In the genomic region with DNA sequence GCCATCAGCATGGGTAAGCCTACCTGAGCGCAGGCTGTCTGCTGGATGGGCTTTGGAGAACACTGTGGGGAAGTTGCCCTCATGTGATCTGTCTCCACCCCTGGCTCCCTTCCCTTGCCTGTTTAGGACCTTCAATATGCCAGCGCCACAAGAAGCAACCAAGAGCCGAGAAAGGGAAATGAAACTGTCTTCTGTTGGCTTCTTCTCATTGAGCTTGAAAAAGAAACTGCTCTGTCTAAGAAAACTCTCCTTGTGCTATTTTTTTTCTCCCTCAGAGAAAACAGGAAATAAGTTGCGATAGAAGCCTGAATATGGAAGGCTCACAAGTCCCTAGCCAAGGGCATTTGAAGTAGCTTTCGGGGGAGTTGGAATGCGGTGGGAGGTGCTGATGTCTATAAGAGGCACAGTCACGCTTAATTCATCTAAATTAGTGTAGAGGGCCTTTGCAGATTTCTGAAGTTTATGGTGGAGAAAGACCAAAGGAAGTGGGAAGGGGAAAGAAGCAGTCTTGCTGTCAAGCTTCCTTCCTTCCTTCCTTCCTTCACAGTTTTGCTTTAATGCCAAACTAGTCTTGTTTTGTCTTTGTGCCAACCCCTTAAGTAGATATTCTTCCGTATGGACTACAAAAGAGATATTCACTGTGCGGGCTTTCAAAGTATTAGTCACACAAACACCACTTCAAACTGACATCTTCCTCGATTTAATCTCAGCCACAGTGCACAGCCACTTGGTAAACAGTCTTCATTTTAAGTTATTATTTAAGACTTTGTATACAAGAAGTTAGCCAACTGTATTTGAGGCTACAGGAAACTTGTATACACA, we compare ENCODE assay signal across 10 mouse cellular contexts. TPM values are rescaled to one million over a fixed set of nuclear protein-coding genes. Genes with fewer than 3 reads are reported as not detected.
DNase-seq lines count a peak whose midpoint lies in the region; ATAC-seq and TF ChIP-seq lines count a peak whose summit lies in the region.
"Had no signal": no experiment of that assay in that cellular context is flagged by ENCODE, and none has a peak within 500 bp of the region (broad histone marks: within the 10 kb centered on the region; RNA-seq: fewer than 3 reads in every experiment).

No protein-coding gene starts in this region.

- 41% methylated on average over 10 of the region's 10 CpGs for WGBS in hindbrain, postnatal 0 days
- WGBS in hindbrain, embryonic 10.5 days: 59% methylated on average over 10 of the region's 10 CpGs
- 27% methylated on average over 10 of the region's 10 CpGs for WGBS in heart, embryonic 14.5 days
- 28% methylated on average over 10 of the region's 10 CpGs for WGBS in liver, embryonic 14.5 days (ENCODE audit: insufficient replicate concordance)
- WGBS in stomach, embryonic 15.5 days: 55% methylated on average over 10 of the region's 10 CpGs
- 80% methylated on average over 10 of the region's 10 CpGs for WGBS in forebrain, embryonic 11.5 days

- no peaks in the 10 kb centered on the region for H3K9me3 ChIP-seq in hindbrain, postnatal 0 days (ENCODE audit: low read length)
- no peaks in the 10 kb centered on the region for H3K9me3 ChIP-seq in hindbrain, embryonic 10.5 days
- H3K9me3 ChIP-seq in heart, embryonic 14.5 days (ENCODE audit: control insufficient read depth, low read length): no peaks in the 10 kb centered on the region
- no peaks in the 10 kb centered on the region for H3K9me3 ChIP-seq in liver, embryonic 14.5 days (ENCODE audit: control insufficient read depth, low read length)
- H3K9me3 ChIP-seq in stomach, embryonic 15.5 days: no peaks in the 10 kb centered on the region
- no peaks in the 10 kb centered on the region for H3K9me3 ChIP-seq in forebrain, embryonic 11.5 days (ENCODE audit: control insufficient read depth, low read length)

- no peaks in the 10 kb centered on the region for H3K36me3 ChIP-seq in hindbrain, postnatal 0 days (ENCODE audit: insufficient read depth, low read length)
- no peaks in the 10 kb centered on the region for H3K36me3 ChIP-seq in hindbrain, embryonic 10.5 days
- H3K36me3 ChIP-seq in heart, embryonic 14.5 days (ENCODE audit: control insufficient read depth, insufficient read depth, low read length): no peaks in the 10 kb centered on the region
- H3K36me3 ChIP-seq in liver, embryonic 14.5 days (replicated peaks; ENCODE audit: control insufficient read depth, insufficient read depth, low read depth): no peaks in the 10 kb centered on the region
- no peaks in the 10 kb centered on the region for H3K36me3 ChIP-seq in stomach, embryonic 15.5 days
- H3K36me3 ChIP-seq in forebrain, embryonic 11.5 days (ENCODE audit: control insufficient read depth, insufficient read depth, low read length): no peaks in the 10 kb centered on the region

- ATAC-seq in hindbrain, postnatal 0 days: no peak; the same call in 1 of the 2 replicates
- no peak for ATAC-seq in heart, embryonic 14.5 days (ENCODE audit: insufficient number of reproducible peaks, insufficient read depth, low FRiP score, low read depth)
- peak; percentile 21; the same call in 1 of the 2 replicates for ATAC-seq in liver, embryonic 14.5 days (ENCODE audit: insufficient read depth)
- no peak for ATAC-seq in stomach, embryonic 15.5 days (ENCODE audit: insufficient read depth, low FRiP score, low read depth)
- no peak for ATAC-seq in forebrain, embryonic 11.5 days (replicated peaks; ENCODE audit: low FRiP score)
- ATAC-seq: Patski had no signal

- 0 out of 2 replicates have a peak overlapping the region, but pooled peaks have one; percentile 22 for H3K27ac ChIP-seq in hindbrain, postnatal 0 days
- no peak overlapping the region for H3K27ac ChIP-seq in hindbrain, embryonic 10.5 days
- peak overlapping the region; percentile 74 to 77 for H3K27ac ChIP-seq in heart, embryonic 14.5 days (replicated peaks in 1 of 2; ENCODE audit: control insufficient read depth in 1 of 2, insufficient read depth in 1 of 2, low read depth in 2 of 2, low read length in 2 of 2)
- no peak overlapping the region for H3K27ac ChIP-seq in liver, embryonic 14.5 days
- peak overlapping the region; percentile 63 for H3K27ac ChIP-seq in stomach, embryonic 15.5 days
- H3K27ac ChIP-seq in forebrain, embryonic 11.5 days (ENCODE audit: low read depth, low read length): no peak overlapping the region

- TF ChIP-seq EP300 in liver, embryonic 14.5 days (IDR thresholded peaks at IDR 0.05; ENCODE audit: low read depth): no peak

- H3K4me3 ChIP-seq in hindbrain, postnatal 0 days (ENCODE audit: low read length): no peak overlapping the region
- no peak overlapping the region for H3K4me3 ChIP-seq in hindbrain, embryonic 10.5 days
- H3K4me3 ChIP-seq in heart, embryonic 14.5 days (ENCODE audit: control insufficient read depth in 1 of 2, insufficient read depth in 1 of 2, low read depth in 1 of 2, low read length in 2 of 2): no peak overlapping the region
- H3K4me3 ChIP-seq in liver, embryonic 14.5 days (ENCODE audit: insufficient read depth in 1 of 2, low read depth in 2 of 2, low read length in 2 of 2): no peak overlapping the region
- no peak overlapping the region for H3K4me3 ChIP-seq in stomach, embryonic 15.5 days (replicated peaks)
- no peak overlapping the region for H3K4me3 ChIP-seq in forebrain, embryonic 11.5 days (ENCODE audit: low read depth, low read length)

- peak; percentile 18 for DNase-seq in hindbrain, postnatal 0 days (ENCODE audit: low spot score)
- DNase-seq in hindbrain, embryonic 10.5 days (ENCODE audit: low spot score): no peak
- DNase-seq in T-cell, adult 2 months (ENCODE audit: low spot score): peak; percentile 22
- peak in 2 of 3 experiments; percentile 17 to 32 for DNase-seq in liver, embryonic 14.5 days (ENCODE audit: low read depth in 3 of 3, low spot score in 3 of 3)
- DNase-seq in forebrain, embryonic 11.5 days (ENCODE audit: low spot score): no peak
- no peak for DNase-seq in urinary bladder, adult 18-20 months (ENCODE audit: low spot score in 2 of 2)

- TF ChIP-seq CTCF in hindbrain, postnatal 0 days (IDR thresholded peaks at IDR 0.05; ENCODE audit: low read depth): no peak
- TF ChIP-seq CTCF in liver, embryonic 14.5 days (IDR thresholded peaks at IDR 0.05; ENCODE audit: low read depth): no peak

- no peaks in the 10 kb centered on the region; the same call in 1 of the 2 replicates for H3K4me1 ChIP-seq in hindbrain, postnatal 0 days (ENCODE audit: insufficient read depth, low read length)
- peaks cover 14% of the 10 kb centered on the region for H3K4me1 ChIP-seq in hindbrain, embryonic 10.5 days (replicated peaks)
- H3K4me1 ChIP-seq in heart, embryonic 14.5 days (ENCODE audit: control insufficient read depth in 2 of 2, insufficient read depth in 2 of 2, low read length in 2 of 2): peaks cover 5 to 9% of the 10 kb centered on the region in 2 experiments; a peak in 3 of 4 replicates
- H3K4me1 ChIP-seq in liver, embryonic 14.5 days (replicated peaks; ENCODE audit: control insufficient read depth in 2 of 2, insufficient read depth in 2 of 2, low read length in 1 of 2): peaks cover 0 to 10% of the 10 kb centered on the region in 2 experiments; a peak in 2 of 4 replicates
- 0 out of 2 replicates have a peak, but pooled peaks cover 3% of the 10 kb centered on the region for H3K4me1 ChIP-seq in stomach, embryonic 15.5 days
- H3K4me1 ChIP-seq in forebrain, embryonic 11.5 days (replicated peaks; ENCODE audit: control insufficient read depth, insufficient read depth, low read length): no peaks in the 10 kb centered on the region

- no peaks in the 10 kb centered on the region for H3K27me3 ChIP-seq in hindbrain, postnatal 0 days (ENCODE audit: insufficient read depth, low read length)
- H3K27me3 ChIP-seq in hindbrain, embryonic 10.5 days (ENCODE audit: insufficient read depth, poor library complexity, severe bottlenecking): no peaks in the 10 kb centered on the region
- H3K27me3 ChIP-seq in heart, embryonic 14.5 days (ENCODE audit: control insufficient read depth, insufficient read depth, low read length): no peaks in the 10 kb centered on the region
- no peaks in the 10 kb centered on the region for H3K27me3 ChIP-seq in liver, embryonic 14.5 days (ENCODE audit: control insufficient read depth, insufficient read depth, low read length)
- H3K27me3 ChIP-seq in stomach, embryonic 15.5 days (replicated peaks): no peaks in the 10 kb centered on the region
- H3K27me3 ChIP-seq in forebrain, embryonic 11.5 days (ENCODE audit: control insufficient read depth, insufficient read depth, low read length): no peaks in the 10 kb centered on the region
- H3K27me3 ChIP-seq: Patski had no signal

- no peak overlapping the region for H3K4me2 ChIP-seq in hindbrain, postnatal 0 days (ENCODE audit: low read depth, low read length)
- peak overlapping the region; percentile 51 for H3K4me2 ChIP-seq in heart, embryonic 14.5 days (ENCODE audit: low read length)
- H3K4me2 ChIP-seq in liver, embryonic 14.5 days (ENCODE audit: low read depth): no peak overlapping the region
- no peak overlapping the region for H3K4me2 ChIP-seq in stomach, embryonic 15.5 days
- H3K4me2 ChIP-seq in forebrain, embryonic 11.5 days (ENCODE audit: low read depth, low read length, severe bottlenecking): no peak overlapping the region

- H3K9ac ChIP-seq in hindbrain, postnatal 0 days (replicated peaks; ENCODE audit: low read length): no peak overlapping the region
- no peak overlapping the region for H3K9ac ChIP-seq in heart, embryonic 14.5 days (ENCODE audit: low read length)
- H3K9ac ChIP-seq in liver, embryonic 14.5 days (replicated peaks): no peak overlapping the region
- no peak overlapping the region for H3K9ac ChIP-seq in stomach, embryonic 15.5 days
- no peak overlapping the region for H3K9ac ChIP-seq in forebrain, embryonic 11.5 days (ENCODE audit: low read length)

RNA-seq across cellular contexts. Expression of a gene that starts 18.3 kb away (rescaled TPM):
- total RNA-seq in hindbrain, postnatal 0 days (2014; rRNA removed): 3.6 and 4.4 TPM in 2 replicates
- 2.2 and 2.5 TPM in 2 replicates for polyA plus RNA-seq in hindbrain, postnatal 0 days (2015; fragmentation: Nextera tagmentation; extraction: Ambion mirVana)
- 0.50 and 0.75 TPM in 2 replicates for polyA plus RNA-seq in hindbrain, embryonic 10.5 days (2016; fragmentation: Nextera tagmentation; extraction: Ambion mirVana)
- 0.49 and 0.78 TPM in 2 replicates for polyA plus RNA-seq in heart, embryonic 14.5 days (2014; fragmentation: Nextera tagmentation; extraction: Ambion mirVana)
- 2.0 TPM in 2 replicates for polyA plus RNA-seq in liver, embryonic 14.5 days (2012; rRNA removed)
- polyA plus RNA-seq in liver, embryonic 14.5 days (2014; fragmentation: Nextera tagmentation; extraction: Ambion mirVana): 2.8 and 3.0 TPM in 2 replicates
- 1.7 TPM in 2 replicates for polyA plus RNA-seq in stomach, embryonic 15.5 days (2015; fragmentation: Nextera tagmentation; extraction: Ambion mirVana)
- polyA plus RNA-seq in forebrain, embryonic 11.5 days (2014; fragmentation: Nextera tagmentation; extraction: Ambion mirVana): 0.68 and 0.77 TPM in 2 replicates
- polyA plus RNA-seq: Patski had no signal

RNA-seq across cellular contexts. Expression of a gene that starts 33.7 kb away (rescaled TPM):
- 8.3 and 17.8 TPM in 2 replicates for total RNA-seq in hindbrain, postnatal 0 days (2014; rRNA removed)
- polyA plus RNA-seq in hindbrain, postnatal 0 days (2015; fragmentation: Nextera tagmentation; extraction: Ambion mirVana): 15.4 TPM in 2 replicates
- polyA plus RNA-seq in hindbrain, embryonic 10.5 days (2016; fragmentation: Nextera tagmentation; extraction: Ambion mirVana): 1.3 and 2.2 TPM in 2 replicates
- 0.96 and 1.2 TPM in 2 replicates for polyA plus RNA-seq in heart, embryonic 14.5 days (2014; fragmentation: Nextera tagmentation; extraction: Ambion mirVana)
- 1.1 and 1.2 TPM in 2 replicates for polyA plus RNA-seq in liver, embryonic 14.5 days (2012; rRNA removed)
- 1.9 and 2.5 TPM in 2 replicates for polyA plus RNA-seq in liver, embryonic 14.5 days (2014; fragmentation: Nextera tagmentation; extraction: Ambion mirVana)
- polyA plus RNA-seq in stomach, embryonic 15.5 days (2015; fragmentation: Nextera tagmentation; extraction: Ambion mirVana): 2.4 and 3.4 TPM in 2 replicates
- 1.9 and 2.0 TPM in 2 replicates for polyA plus RNA-seq in forebrain, embryonic 11.5 days (2014; fragmentation: Nextera tagmentation; extraction: Ambion mirVana)
- polyA plus RNA-seq: Patski had no signal

RNA-seq across cellular contexts. Expression of a gene that starts 34.0 kb away (rescaled TPM):
- not detected in 2 replicates for total RNA-seq in hindbrain, postnatal 0 days (2014; rRNA removed)
- polyA plus RNA-seq in hindbrain, postnatal 0 days (2015; fragmentation: Nextera tagmentation; extraction: Ambion mirVana): 0.13 TPM in 1 of 2 replicates, not detected in the other
- polyA plus RNA-seq in hindbrain, embryonic 10.5 days (2016; fragmentation: Nextera tagmentation; extraction: Ambion mirVana): 0.26 and 0.31 TPM in 2 replicates
- polyA plus RNA-seq in heart, embryonic 14.5 days (2014; fragmentation: Nextera tagmentation; extraction: Ambion mirVana): not detected in 2 replicates
- not detected in 2 replicates for polyA plus RNA-seq in liver, embryonic 14.5 days (2012; rRNA removed)
- polyA plus RNA-seq in liver, embryonic 14.5 days (2014; fragmentation: Nextera tagmentation; extraction: Ambion mirVana): not detected in 2 replicates
- 8.0 and 13.0 TPM in 2 replicates for polyA plus RNA-seq in stomach, embryonic 15.5 days (2015; fragmentation: Nextera tagmentation; extraction: Ambion mirVana)
- polyA plus RNA-seq in forebrain, embryonic 11.5 days (2014; fragmentation: Nextera tagmentation; extraction: Ambion mirVana): not detected in 2 replicates
- total RNA-seq: layer of hippocampus, postnatal 14 days had no signal
- polyA plus RNA-seq: Patski had no signal

Comparison
In these comparisons a context has a peak if more than half of its experiments do, and no peak if none do; other contexts are left out.
1. DNase-seq: peak in hindbrain, postnatal 0 days (single experiment), T-cell, adult 2 months (single experiment) and liver, embryonic 14.5 days (2 of 3); none in hindbrain, embryonic 10.5 days (single experiment), forebrain, embryonic 11.5 days (single experiment) and urinary bladder, adult 18-20 months (0 of 2).
2. H3K27ac ChIP-seq: peak in hindbrain, postnatal 0 days (single experiment), heart, embryonic 14.5 days (2 of 2) and stomach, embryonic 15.5 days (single experiment); none in hindbrain, embryonic 10.5 days (single experiment), liver, embryonic 14.5 days (single experiment) and forebrain, embryonic 11.5 days (single experiment).